Mouse (Mus musculus) megakaryocyte progenitor cell, adult 5-6 weeks (primary cell): ENCODE measurements around the gene Pnldc1. TPM values are rescaled to one million over a fixed set of nuclear protein-coding genes. Genes with fewer than 3 reads are reported as not detected.
"Not testable (repeated sequence)": the region's sequence is repeated elsewhere in the genome, so short reads cannot be mapped to it uniquely, and the experiment has no call there.

Source experiments
- ATAC-seq: replicated peaks from 2 replicates; pipeline ENCODE4 v1.8.0; 2016; ENCODE audit warnings: mild to moderate bottlenecking, moderate TSS enrichment, inconsistent platforms; ENCODE audit not compliant: poor library complexity
- total RNA-seq, 2 experiments: library from RNA; stranded (forward) in 1 of 2; stranded (reverse) in 1 of 2; fragments of 157-497, 149-512 nt in 1 of 2; fragments of 200-1000 nt in 1 of 2; gene quantifications; 2 replicates each; pipeline versions ENCODE4 v1.2.3 to v1.2.4; 2015 to 2017

Pnldc1 gene
- total RNA-seq (2015) (1.3 and 1.4 TPM in 2 replicates), total RNA-seq (2017) (3.5 TPM in 1 of 2 replicates, not detected in the other)

DNA sequence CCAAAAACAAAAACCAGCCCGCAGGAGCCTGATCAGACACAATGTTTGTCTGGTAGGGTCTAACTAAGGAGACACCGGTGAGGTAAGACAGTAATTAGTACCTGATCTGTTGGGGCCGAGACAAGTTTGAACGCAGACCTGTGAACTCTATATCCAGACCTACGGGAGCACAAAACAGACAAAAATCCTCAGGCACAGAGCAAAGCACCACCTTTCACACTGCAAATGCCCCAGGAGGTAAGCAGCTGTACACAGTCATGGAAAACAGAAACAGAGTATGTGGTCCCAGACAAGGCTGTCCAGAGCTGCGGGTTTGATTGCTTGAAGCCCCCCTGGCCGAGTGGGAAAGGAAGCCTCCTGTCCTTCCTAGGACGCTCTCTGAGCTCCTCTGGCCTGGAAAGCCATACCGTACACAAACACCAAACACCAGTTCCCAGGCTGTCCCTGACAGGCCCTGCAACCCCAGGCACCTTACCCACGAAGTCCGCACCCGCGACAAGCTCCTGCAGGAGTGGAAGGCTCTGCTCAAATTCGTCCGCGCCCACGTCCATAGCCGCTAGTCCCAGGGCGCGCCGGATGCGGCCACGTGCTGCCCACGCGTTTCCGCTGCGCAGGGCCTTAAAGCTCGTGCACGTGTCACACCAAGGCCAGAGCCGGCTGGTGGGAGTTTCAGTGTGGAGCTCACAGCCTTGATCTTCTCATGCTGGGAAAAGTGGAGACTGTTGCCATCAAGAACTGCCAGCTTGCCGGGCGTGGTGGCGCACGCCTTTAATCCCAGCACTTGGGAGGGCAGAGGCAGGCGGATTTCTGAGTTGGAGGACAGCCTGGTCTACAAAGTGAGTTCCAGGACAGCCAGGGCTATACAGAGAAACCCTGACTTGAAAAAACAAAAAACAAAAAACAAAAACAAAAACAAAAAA is at the start of gene Pnldc1:
TSS of gene Pnldc1 (minus strand) at position 870 of the 920 bp plus-strand sequence.
- ATAC-seq = no peak

DNA sequence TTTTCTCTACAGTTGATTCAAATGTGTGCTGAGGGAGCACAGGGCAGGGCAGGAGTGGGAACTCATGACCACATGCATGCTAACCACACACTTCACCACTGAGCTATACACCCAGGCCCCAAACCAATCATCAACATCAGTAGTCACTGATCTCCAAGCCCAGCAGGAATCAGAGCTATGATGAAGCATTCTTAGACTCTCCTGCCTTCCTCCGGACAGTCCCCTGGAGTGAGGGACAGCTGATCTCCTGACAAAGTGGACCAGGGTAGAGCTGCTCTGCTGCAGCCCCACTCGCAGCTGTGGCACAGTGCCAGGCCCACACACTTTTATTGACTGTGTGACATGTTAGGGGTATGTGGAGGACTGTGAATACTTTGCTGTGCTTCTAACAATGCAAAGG is 49.3 kb upstream of the Pnldc1 start:
- ATAC-seq = not testable (repeated sequence)

DNA sequence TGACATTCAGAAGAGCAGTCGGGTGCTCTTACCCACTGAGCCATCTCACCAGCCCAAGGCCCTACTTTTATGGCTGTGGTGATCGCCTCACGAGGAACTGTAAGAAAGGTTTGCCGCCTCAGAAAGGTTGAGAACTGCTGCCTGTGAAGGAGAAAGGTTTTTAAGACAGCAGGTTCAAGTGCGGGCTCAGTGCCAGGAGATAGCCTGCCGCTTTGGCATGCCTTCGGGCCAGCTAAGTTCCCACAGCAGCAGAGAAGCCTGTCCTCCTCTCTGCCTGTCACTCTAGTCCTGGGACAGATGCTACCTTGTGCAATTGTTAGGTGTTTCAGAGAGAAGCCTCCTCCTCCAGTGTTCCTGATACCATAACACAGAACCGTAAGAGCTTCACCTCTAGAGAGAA is 46.6 kb upstream of the Pnldc1 start:
- ATAC-seq = no peak

DNA sequence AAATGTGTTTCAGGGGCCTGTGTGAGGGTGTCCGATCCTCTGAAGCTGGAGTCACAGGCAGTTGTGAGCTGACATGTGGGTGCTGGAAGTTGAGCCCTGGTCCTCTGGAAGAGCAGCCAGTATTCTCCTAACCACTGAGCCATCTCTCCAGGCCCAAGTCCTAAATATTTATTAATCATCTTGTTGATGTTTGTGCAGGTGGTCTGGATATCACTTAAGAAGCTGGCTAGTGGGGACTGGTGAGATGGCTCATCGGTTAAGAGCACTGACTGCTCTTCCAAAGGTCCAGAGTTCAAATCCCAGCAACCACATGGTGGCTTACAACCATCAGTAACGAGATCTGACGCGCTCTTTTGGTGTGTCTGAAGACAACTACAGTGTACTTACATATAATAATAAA is 39.6 kb upstream of the Pnldc1 start:
- ATAC-seq = no peak

DNA sequence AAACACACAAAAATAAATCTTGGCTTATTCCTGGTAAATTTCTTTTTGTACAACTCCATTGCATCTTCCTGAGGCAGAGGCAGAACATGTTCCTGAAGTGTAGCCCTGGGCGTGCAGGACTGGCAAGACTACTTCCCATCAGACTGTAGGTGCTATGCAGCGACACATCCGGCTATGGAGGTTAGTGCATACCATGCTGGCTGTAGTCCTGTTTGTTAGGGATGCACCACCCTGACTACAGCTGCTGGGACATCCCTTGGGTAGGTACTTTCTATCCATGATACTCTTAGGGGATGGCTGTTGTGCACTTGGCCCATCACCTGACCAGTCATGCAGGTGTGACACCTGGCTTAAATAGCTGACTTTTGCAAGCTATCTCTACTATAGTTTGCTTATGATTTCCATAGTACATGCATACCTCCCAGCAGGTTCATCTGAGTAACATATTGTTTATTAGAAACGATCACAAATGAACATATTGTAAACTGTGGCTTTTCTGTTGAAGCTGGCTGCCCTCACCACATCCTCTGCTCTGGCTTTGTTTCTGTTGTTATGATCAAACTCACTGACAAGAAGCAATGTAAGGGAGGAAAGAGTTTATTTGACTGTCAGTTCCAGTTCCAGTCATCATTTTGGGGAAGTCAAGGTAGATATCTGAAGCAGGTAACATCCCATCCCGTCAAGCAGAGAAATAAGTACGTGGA is 32.6 kb upstream of the Pnldc1 start:
- no peak for ATAC-seq

DNA sequence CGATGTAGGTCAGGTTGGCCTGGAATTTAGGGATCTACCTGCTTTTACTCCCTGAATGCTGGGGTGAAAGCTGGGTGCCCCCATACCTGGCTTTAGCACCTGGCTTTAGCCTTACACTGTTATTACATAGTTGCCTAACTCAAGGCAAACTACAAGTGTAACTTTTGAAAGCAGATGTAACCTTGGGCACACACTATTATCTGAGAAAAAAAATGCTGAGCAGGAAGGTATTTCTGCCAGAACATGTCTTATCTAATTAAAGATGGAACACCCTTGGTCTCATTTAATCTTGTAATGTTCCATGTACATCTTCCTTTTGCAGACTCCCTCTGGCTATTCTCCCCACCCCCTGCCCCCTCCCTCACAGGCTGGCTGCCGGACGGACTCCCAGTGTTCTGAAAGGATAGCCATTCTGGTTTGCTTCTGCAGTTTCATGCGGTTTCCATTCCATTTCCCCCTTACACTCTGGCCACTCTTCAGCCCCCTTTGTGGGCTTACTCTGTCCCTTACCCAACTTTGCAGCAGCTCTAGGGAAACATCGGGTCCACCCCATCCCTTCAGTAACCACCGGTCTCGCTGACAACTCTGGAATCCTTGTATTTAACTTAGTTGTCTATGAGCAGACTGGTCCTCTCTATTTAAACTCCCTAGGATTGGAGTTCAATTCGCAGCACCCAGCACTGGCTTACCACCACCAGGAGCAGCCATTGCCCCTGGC is 31.7 kb upstream of the Pnldc1 start:
- ATAC-seq = peak; percentile 18; the same call in 1 of the 2 replicates

DNA sequence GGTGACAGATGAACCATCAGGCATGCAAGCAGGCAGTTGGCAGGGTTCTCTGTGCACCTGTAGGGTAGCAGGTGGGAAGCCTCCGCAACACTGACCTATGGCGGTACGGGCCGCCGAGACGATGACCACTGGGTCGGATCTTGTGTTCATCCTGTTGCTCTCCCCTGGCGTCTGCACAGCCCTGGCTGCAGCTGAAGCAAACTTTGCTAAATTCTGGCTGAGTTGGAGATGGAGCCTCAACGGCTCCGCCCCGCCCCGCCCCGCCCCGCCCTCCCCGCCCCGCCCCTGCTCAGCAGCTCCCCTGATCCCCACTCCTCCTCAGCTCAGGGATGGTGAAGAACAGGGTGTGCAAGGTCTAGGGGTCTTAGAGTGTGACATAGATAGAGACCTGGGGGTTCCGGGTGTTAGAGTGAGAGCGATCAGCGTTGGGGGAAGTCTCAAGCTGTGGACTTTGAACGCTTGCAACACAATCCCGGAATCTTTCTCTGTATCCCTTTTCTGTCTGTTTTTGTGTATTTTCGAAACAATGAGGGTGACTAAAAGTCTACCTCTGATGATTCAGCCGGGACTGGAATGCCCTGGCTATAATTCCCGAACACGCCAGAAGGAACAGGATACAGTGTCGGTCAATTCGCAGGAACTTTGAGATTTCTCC is 30.2 kb upstream of the Pnldc1 start, which contains the start of gene Acat3:
TSS of gene Acat3 (minus strand) at position 450 of the 655 bp plus-strand sequence.
- peak; percentile 59 for ATAC-seq

DNA sequence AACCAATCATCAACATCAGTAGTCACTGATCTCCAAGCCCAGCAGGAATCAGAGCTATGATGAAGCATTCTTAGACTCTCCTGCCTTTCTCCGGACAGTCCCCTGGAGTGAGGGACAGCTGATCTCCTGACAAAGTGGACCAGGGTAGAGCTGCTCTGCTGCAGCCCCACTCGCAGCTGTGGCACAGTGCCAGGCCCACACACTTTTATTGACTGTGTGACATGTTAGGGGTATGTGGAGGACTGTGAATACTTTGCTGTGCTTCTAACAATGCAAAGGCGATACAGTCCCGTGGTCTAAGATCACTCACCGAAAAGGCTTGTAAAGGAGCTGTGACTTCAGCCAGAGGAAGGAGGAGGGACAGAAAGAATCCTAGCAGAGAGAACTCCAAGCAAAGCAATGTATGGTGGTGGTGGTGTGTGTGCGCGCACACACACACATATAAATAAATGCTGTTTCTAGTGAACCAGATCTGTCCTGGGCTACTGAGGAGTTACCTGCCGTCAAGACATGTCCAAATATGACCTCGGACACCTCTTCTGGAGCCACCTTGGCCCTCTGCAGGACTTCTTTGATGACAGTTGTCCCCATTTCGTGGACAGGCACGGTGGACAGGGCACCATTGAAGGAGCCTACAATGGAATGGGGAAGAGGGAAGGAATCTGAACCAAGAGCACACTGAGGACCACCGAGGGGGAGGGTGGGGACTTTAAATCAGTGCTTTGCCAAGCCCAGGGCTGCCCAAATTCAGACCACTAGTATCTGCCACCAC is 29.5 kb upstream of the Pnldc1 start:
- ATAC-seq = peak; percentile 23

DNA sequence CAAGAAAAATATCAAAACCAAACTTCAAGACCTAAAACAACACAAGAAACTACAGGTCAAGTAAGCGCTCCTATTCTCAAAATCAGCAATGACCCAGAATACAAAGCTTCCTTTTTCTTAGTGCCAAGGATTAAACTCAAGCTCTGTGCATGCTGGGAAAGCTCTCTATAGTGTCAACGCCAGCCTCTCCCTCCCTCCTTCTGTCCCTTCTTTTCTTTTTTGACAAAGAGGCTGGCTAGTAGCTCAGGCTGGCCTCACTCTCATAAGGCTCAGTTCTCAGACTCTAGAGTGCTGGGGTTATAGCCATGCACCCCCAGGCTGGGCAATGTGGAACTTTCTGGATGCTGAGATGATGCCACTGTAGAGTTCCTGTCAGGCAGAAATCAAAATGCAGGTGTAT is 28.0 kb upstream of the Pnldc1 start:
- no peak for ATAC-seq

DNA sequence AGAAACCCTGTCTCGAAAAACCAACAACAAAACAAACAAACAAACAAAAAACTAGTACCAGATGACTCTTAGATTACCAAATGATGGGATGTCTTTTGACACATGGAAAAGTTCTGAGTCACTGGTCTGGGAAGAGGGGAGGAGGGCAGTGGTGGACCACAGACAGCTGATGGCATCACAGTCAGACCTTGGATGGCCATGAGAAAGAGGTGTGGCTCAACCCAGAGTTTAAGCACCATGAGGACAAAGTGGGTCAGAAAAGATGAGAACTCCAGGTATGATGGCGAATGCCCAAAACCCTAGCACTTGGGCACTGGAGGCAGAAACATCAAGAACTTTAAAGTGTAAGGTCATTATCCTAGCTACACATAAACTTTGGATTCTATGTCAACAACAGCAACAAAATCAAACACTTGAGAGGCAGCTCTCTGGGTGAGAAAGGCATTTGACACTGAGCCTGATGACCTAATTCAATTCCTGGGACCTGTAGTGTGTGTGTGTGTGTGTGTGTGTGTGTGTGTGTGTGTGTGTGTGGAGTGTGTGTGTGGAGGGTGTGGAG is 27.5 kb upstream of the Pnldc1 start:
- ATAC-seq = no peak

DNA sequence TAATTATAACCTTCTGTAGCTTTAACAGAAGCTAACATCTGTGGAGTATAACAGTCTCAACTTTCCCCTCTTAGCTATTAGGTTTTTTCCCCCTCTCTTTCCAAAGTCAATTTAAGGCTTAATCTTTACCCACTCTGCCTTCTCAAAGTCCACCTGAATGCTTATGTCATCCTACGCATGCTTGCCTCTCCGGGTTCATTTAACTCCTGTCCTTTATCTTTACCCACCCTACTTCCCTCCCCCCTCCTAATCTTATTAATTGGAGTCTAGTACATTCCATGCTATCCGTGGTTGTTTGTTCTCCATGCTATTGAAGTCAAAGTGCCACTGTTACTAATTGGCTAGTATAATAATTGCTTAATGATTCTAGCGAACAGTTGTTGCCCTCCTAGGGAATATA is 25.7 kb upstream of the Pnldc1 start:
- no peak for ATAC-seq

DNA sequence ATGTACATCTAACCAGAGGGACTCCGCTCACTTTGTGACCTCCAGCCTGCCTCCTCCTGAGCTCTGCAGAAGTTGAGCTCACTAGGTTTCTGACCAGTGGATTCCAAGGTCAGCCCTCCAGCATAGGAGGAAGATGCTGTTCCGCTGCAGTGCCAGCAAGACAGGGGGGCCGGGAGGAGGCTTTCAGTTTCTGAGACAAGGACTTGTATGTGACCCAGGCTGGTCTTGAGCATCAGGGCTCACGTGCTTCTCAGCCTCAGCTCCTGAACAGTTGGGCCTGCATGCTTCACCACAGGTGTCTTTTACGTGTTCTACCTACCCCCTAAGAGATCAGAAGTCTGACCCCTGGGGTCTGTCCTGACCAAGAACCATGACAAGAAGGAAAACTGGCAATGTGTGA is 21.5 kb upstream of the Pnldc1 start:
- ATAC-seq = not testable (repeated sequence)

DNA sequence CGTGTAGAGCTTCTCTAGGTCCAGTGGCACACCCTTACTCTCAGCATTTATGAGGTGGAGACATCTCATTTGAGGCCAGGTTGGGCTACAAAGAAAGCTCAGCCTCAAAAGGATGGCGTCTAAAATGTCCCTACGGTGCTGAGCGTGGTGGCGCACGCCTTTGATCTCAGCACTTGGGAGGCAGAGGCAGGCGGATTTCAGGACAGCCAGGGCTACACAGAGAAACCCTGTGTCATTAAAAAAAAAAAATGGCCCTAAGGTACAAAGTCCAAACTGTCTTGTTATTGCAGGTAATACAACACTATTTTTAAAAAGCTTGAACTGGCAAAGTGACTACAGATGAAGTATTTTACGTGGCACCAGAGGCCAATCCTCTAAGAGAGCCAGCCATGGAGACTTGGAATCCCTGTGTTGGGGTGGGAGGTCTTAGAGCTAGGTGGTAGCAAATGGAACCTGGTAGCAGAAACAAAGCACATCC is 15.7 kb upstream of the Pnldc1 start:
- ATAC-seq = no peak

DNA sequence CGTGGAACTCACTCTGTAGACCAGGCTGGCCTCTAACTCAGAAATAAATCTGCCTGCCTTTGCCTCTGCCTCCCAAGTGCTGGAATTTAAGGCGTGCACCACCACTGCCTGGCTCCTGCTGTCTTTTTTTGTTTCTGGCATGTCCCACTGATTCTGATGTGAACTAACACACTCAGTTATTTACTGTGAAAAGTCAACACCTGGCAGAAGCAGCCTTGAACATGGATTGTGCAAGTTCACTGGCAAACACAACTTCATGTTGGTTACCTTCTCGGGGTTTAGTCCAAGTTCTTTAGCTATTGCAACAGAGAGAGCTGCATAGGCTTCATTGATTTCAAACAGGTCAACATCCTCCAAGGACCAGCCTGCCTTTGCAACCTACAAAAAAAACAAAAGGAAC is 15.0 kb upstream of the Pnldc1 start:
- no peak for ATAC-seq

DNA sequence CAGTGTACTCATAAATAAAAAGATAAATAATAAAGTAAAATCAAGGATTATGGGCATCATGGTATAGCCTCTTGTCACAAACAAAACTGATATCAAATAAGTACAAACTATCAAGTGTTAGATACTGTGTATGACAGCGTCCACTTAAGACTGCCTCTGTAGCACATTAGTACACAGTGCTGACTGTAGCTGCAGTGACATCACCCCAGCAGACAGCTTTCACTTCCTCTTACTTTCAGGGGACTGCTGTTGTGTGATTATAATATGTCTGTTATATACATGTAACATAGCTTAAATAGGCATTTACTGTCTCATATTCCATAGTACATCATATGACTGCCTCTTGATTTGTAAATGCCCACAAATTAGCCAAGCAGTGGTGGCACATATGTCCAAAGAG is 11.0 kb upstream of the Pnldc1 start:
- peak; percentile 28; the same call in 1 of the 2 replicates for ATAC-seq

DNA sequence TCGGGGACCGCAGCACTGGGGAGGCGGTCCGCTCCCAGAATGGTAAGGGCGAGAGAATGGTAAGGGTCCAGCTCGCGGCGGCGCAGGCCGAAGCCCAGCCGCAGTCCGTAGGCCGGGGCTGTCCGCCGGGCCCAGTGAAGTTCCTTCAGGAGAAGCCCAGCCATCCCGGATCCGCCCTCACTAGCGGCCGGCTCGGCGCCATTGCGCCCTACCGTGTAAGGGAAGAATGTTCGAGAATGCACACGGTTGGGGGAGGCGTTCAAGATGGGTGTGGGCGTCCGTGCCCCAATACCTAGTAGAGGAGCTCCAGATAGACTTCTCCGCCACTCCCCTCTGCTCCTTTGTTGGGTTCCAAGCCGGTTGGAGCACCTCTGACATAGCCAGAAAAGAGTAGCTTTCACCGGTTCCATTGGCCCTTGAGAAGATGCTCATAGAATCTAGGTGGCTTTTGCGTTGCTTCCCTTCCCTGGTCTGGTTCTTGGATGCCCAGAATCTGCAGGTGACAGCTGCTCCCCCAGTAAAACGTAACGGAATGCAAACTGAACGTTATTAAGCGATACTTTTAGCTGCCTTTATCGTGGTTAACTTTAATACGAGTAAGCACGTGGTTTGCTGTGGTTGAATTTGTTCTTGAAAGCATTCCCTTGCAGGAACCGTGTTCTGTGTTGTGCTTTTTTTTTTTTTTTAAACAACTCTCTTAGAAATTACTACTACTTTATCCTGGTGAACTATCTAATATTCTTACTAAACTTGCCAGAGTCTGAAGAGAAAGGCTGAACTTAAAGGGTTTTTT is 6.8 kb upstream of the Pnldc1 start:
- ATAC-seq = peak; percentile 49

DNA sequence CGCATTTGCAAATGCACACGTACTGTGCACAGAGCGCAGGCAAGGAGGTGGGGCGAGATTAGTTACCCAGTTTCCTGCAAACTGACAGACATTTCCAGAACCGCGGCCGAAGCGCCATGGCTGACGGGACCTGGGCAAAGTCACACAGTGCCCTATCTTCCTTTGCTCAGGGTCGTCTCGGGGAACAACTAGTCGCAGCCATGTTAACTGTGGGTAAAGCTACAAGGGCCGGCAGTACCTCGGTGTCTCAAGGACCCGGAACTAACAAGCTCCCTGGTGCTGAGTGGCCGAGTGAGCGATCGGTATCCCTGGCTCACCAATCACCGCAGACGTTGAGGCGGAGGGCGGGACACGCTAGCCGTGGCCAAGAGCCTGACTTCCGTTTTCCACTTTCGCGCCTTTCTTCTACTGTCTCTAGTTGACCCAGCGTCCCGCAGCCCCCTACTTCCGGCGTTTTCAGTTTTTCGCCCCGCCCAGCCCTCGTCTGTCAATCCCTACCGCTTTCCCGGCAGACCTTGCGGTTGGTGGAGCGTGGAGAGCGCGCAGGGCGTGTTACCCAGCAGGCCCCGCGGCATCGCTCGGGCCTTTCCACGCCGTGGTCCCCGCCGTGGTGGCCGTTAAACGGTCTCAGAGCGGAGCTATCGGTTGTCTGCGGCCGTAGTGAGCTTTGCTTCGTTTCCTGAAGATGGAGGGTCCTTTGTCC is 6.0 kb upstream of the Pnldc1 start, which contains the start of gene Mrpl18:
TSS of gene Mrpl18 (minus strand) at position 465 of the 703 bp plus-strand sequence.
- ATAC-seq = peak; percentile 92

DNA sequence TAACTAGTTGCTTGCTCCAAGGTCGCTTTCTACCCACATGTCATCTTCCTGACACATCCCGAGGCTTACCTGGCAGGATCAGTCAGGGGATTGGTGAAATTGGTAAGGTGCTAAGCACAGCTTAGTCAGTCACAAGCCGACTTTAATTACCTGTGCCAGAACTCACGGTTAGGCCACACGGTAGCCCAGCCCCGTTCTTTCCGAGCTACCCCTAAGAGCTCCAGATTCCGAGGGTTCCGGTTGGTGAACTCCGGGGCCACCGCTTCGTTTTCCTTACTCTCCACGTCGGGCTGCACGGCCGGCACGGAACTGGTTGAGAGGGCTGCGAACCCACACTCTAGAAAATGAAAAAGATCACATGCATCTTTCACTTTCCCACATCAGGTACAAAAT is 5.5 kb upstream of the Pnldc1 start, which contains the start of gene Tcp1:
TSS of gene Tcp1 (plus strand) at position 214 of the 393 bp plus-strand sequence.
- peak; percentile 4 for ATAC-seq
